Mouse (Mus musculus) midbrain, postnatal 0 days (tissue): ENCODE results near the gene Nup54. TPM values are rescaled to one million over a fixed set of nuclear protein-coding genes. Genes with fewer than 3 reads are reported as not detected.

Experiments used
- ATAC-seq: fragments of 200-750 bp; cut with Nextera tagmentation; 2 replicates; pipeline ENCODE4 v1.8.0; 2017; ENCODE audit warnings: moderate number of reproducible peaks, mild to moderate bottlenecking, moderate TSS enrichment, moderate library complexity; ENCODE audit not compliant: low FRiP score
- DNase-seq: peaks from one replicate; pipeline ENCODE4 v3.0.0-alpha.2; 2015; ENCODE audit warnings: low spot score
- H3K27ac ChIP-seq: fragments of 300-500 bp; sonication (generic); 2 replicates; pipeline ENCODE4 v1.5.1; 2014; ENCODE audit warnings: low read depth, mild to moderate bottlenecking, low read length, mixed read lengths
- H3K27me3 ChIP-seq: fragments of 300-500 bp; sonication (generic); 2 replicates; pipeline ENCODE4 v1.6.1; 2014; ENCODE audit warnings: low read length, control low read depth, mixed read lengths; ENCODE audit not compliant: insufficient read depth
- H3K36me3 ChIP-seq: fragments of 300-500 bp; sonication (generic); 2 replicates; pipeline ENCODE4 v1.6.1; 2014; ENCODE audit warnings: low read length, control low read depth, mixed read lengths; ENCODE audit not compliant: insufficient read depth
- H3K4me1 ChIP-seq: fragments of 300-500 bp; sonication (generic); 2 replicates; pipeline ENCODE4 v1.6.1; 2014; ENCODE audit warnings: mild to moderate bottlenecking, control low read depth, antibody characterized with exemption, low read length, mixed read lengths; ENCODE audit not compliant: insufficient read depth
- H3K4me2 ChIP-seq: fragments of 300-500 bp; sonication (generic); 2 replicates; pipeline ENCODE4 v1.6.1; 2014; ENCODE audit warnings: low read depth, mild to moderate bottlenecking, low read length, mixed read lengths; ENCODE audit not compliant: poor library complexity, severe bottlenecking
- H3K4me3 ChIP-seq: fragments of 300-500 bp; sonication (generic); 2 replicates; pipeline ENCODE4 v1.5.1; 2014; ENCODE audit warnings: low read depth, mild to moderate bottlenecking, low read length, moderate library complexity
- H3K9ac ChIP-seq: fragments of 300-500 bp; sonication (generic); replicated peaks from 2 replicates; pipeline ENCODE4 v1.6.1; 2014; ENCODE audit warnings: mild to moderate bottlenecking, low read length, moderate library complexity, mixed read lengths; ENCODE audit not compliant: poor library complexity, severe bottlenecking
- H3K9me3 ChIP-seq: fragments of 300-500 bp; sonication (generic); 2 replicates; pipeline ENCODE4 v1.6.1; 2016; ENCODE audit warnings: low read length, control low read depth
- CTCF ChIP-seq: IDR thresholded peaks from 2 replicates; pipeline ENCODE4 v1.5.1; 2016; ENCODE audit warnings: antibody characterized with exemption, mild to moderate bottlenecking
- WGBS: fragments of 180-500 bp; shearing (Covaris S2); extraction: QIAGEN DNeasy Blood & Tissue Kit; methylation state at CpG from one replicate; pipeline ENCODE4 v1.1.7; 2014; 5-methylcytosine and 5-hydroxymethylcytosine counted together
- polyA plus RNA-seq: library from polyadenylated mRNA; unstranded; fragments of >200 nt; fragmentation: Nextera tagmentation; extraction: Ambion mirVana; gene quantifications from 2 replicates; pipeline ENCODE4 v1.2.1, GENCODE M21; 2015
- total RNA-seq: library from RNA; depleted of rRNA; stranded (reverse); fragments of >200 nt; gene quantifications from 2 replicates; pipeline ENCODE4 v1.2.3, GENCODE M21; 2014

Nup54 gene
- total and polyA plus RNA-seq, 2 experiments from 2014 or later, result 52.6 to 91.8 TPM

GRCm38 (mm10) chr5:92372605-92373004 lies 62.4 kb downstream of the Nup54 start:
- no peaks in the 10 kb centered on the region for H3K27me3 ChIP-seq
- ATAC-seq (no peak), DNase-seq (no peak)
- H3K27ac ChIP-seq, result no peak overlapping the region
- no peak overlapping the region for H3K4me3 ChIP-seq
- WGBS, result 74% methylated on average over 2 of the region's 2 CpGs
- no peaks in the 10 kb centered on the region for H3K9me3 ChIP-seq
- H3K36me3 ChIP-seq, result no peaks in the 10 kb centered on the region
- TF ChIP-seq CTCF, result no peak
- no peak overlapping the region for H3K4me2 ChIP-seq
- no peak overlapping the region for H3K9ac ChIP-seq
- H3K4me1 ChIP-seq, result no peaks in the 10 kb centered on the region

- H3K27ac ChIP-seq, result no peak overlapping the region
- ATAC-seq (no peak), DNase-seq (peak; percentile 44)
- no peak overlapping the region for H3K4me3 ChIP-seq
- H3K36me3 ChIP-seq, result no peaks in the 10 kb centered on the region
- H3K9ac ChIP-seq, result no peak overlapping the region
- no peaks in the 10 kb centered on the region for H3K9me3 ChIP-seq
- 63% methylated on average over 14 of the region's 14 CpGs for WGBS
- H3K4me1 ChIP-seq, result no peaks in the 10 kb centered on the region
- H3K4me2 ChIP-seq, result no peak overlapping the region
- H3K27me3 ChIP-seq, result no peaks in the 10 kb centered on the region
- TF ChIP-seq CTCF, result no peak
Observed at GRCm38 (mm10) chr5:92371361-92371976, 63.5 kb downstream of the Nup54 start.

GRCm38 (mm10) chr5:92370891-92371290 lies 64.1 kb downstream of the Nup54 start:
- Histone ChIP-seq H3K27me3 (no peaks in the 10 kb centered on the region), H3K27ac (no peak overlapping the region), H3K4me3 (no peak overlapping the region), H3K36me3 (no peaks in the 10 kb centered on the region), H3K4me2 (no peak overlapping the region), H3K4me1 (no peaks in the 10 kb centered on the region), H3K9ac (no peak overlapping the region), H3K9me3 (no peaks in the 10 kb centered on the region)
- TF ChIP-seq CTCF, result no peak
- DNase-seq (no peak), ATAC-seq (no peak)
- 79% methylated on average over 6 of the region's 6 CpGs for WGBS

GRCm38 (mm10) chr5:92370392-92370791 lies 64.6 kb downstream of the Nup54 start:
- ATAC-seq, result no peak
- no peak overlapping the region for H3K4me3 ChIP-seq
- no peak overlapping the region for H3K27ac ChIP-seq
- H3K27me3 ChIP-seq, result no peaks in the 10 kb centered on the region
- WGBS, result 80% methylated on average over 6 of the region's 6 CpGs
- no peaks in the 10 kb centered on the region for H3K36me3 ChIP-seq
- DNase-seq, result no peak
- no peaks in the 10 kb centered on the region for H3K4me1 ChIP-seq
- no peak overlapping the region for H3K9ac ChIP-seq
- TF ChIP-seq CTCF, result no peak
- no peaks in the 10 kb centered on the region for H3K9me3 ChIP-seq
- H3K4me2 ChIP-seq, result no peak overlapping the region

GRCm38 (mm10) chr5:92369151-92369994 lies 65.6 kb downstream of the Nup54 start:
- H3K4me1 ChIP-seq, result no peaks in the 10 kb centered on the region
- 68% methylated on average over 13 of the region's 13 CpGs for WGBS

GRCm38 (mm10) chr5:92368392-92368791 lies 66.6 kb downstream of the Nup54 start:
- no peak overlapping the region for H3K9ac ChIP-seq
- H3K36me3 ChIP-seq, result no peaks in the 10 kb centered on the region
- H3K4me1 ChIP-seq, result no peaks in the 10 kb centered on the region
- H3K4me3 ChIP-seq, result no peak overlapping the region
- no peak overlapping the region for H3K4me2 ChIP-seq
- no peaks in the 10 kb centered on the region for H3K9me3 ChIP-seq
- TF ChIP-seq CTCF, result no peak
- DNase-seq, result no peak
- H3K27ac ChIP-seq, result no peak overlapping the region
- ATAC-seq, result no peak
- H3K27me3 ChIP-seq, result no peaks in the 10 kb centered on the region
- WGBS, result 76% methylated on average over 10 of the region's 10 CpGs

More at GRCm38 (mm10) chr5:92369151-92369994, 65.6 kb downstream of the Nup54 start:
- ATAC-seq, result peak; percentile 74
- Histone ChIP-seq H3K4me2 (no peak overlapping the region), H3K4me3 (no peak overlapping the region), H3K9ac (no peak overlapping the region), H3K36me3 (no peaks in the 10 kb centered on the region), H3K27me3 (no peaks in the 10 kb centered on the region), H3K9me3 (no peaks in the 10 kb centered on the region), H3K27ac (no peak overlapping the region)
- peak; percentile 76 for DNase-seq
- TF ChIP-seq CTCF, result peak; percentile 16; the same call in 1 of the 2 replicates
